18 mouse cellular contexts compared by ENCODE assay signal in genomic region chr11:60368909-60369308, GRCm38 (mm10). TPM values are rescaled to one million over a fixed set of nuclear protein-coding genes. Genes with fewer than 3 reads are reported as not detected.
"Had no signal": no experiment of that assay in that cellular context is flagged by ENCODE, and none has a peak within 500 bp of the region (broad histone marks: within the 10 kb centered on the region; RNA-seq: fewer than 3 reads in every experiment).

No protein-coding gene starts in this region.

- H3K4me3 ChIP-seq: limb, embryonic 12.5 days; limb, embryonic 15.5 days; neural tube, embryonic 13.5 days had no signal

- ATAC-seq: liver, postnatal 0 days; lung, postnatal 0 days had no signal

- H3K27me3 ChIP-seq: limb, embryonic 12.5 days; limb, embryonic 15.5 days; neural tube, embryonic 13.5 days had no signal

- H3K4me2 ChIP-seq: limb, embryonic 12.5 days; limb, embryonic 15.5 days; liver, embryonic 11.5 days; lung, embryonic 14.5 days; midbrain, embryonic 11.5 days; neural tube, embryonic 13.5 days had no signal

- H3K36me3 ChIP-seq: limb, embryonic 12.5 days; limb, embryonic 15.5 days; neural tube, embryonic 13.5 days had no signal

- H3K9ac ChIP-seq: limb, embryonic 12.5 days; limb, embryonic 15.5 days; liver, embryonic 14.5 days; liver, postnatal 0 days; lung, embryonic 14.5 days; neural tube, embryonic 13.5 days had no signal

- H3K27ac ChIP-seq: limb, embryonic 12.5 days; limb, embryonic 15.5 days; liver, embryonic 14.5 days; macrophage; neural tube, embryonic 13.5 days had no signal

- H3K9me3 ChIP-seq: limb, embryonic 12.5 days; limb, embryonic 15.5 days; neural tube, embryonic 13.5 days had no signal

- DNase-seq: kidney, adult 9 months; kidney, postnatal 14 days; kidney, postnatal 4 days; left cerebral cortex, postnatal 4 days; liver, postnatal 0 days; lung, embryonic 14.5 days; midbrain, embryonic 14.5 days; retina, postnatal 1 day; thymus, adult 18-20 months; thymus, postnatal 4 days had no signal

RNA-seq across cellular contexts. Expression of gene Drc3, which starts 15.8 kb away (rescaled TPM):
- polyA plus RNA-seq: macrophage had no signal
